Mouse (Mus musculus) embryo, embryonic 11.5 days (tissue): ENCODE measurements around the gene Cyp4f13.
A peak's percentile ranks its signal among the peaks of the same experiment; 100 is the strongest.

Experiments used
- DNase-seq: peaks from one replicate; pipeline ENCODE4 v3.0.0-alpha.2; 2012; ENCODE audit warnings: low read depth, low spot score

Gene Cyp4f13

GRCm38 (mm10) chr17:32905239-32905638, 42.0 kb downstream of the Cyp4f13 start:
- no peak for DNase-seq

- no peak for DNase-seq
Measured at GRCm38 (mm10) chr17:32904414-32904813, 42.8 kb downstream of the Cyp4f13 start.

- DNase-seq, result no peak
Measured at GRCm38 (mm10) chr17:32901751-32902525, 45.3 kb downstream of the Cyp4f13 start.

- DNase-seq, result no peak
Measured at GRCm38 (mm10) chr17:32895421-32895820, 51.8 kb downstream of the Cyp4f13 start.

- DNase-seq, result no peak
Measured at GRCm38 (mm10) chr17:32893901-32894300, 53.3 kb downstream of the Cyp4f13 start.

GRCm38 (mm10) chr17:32891239-32892180, 55.7 kb downstream of the Cyp4f13 start, which contains the start of gene Zfp870:
TSS of gene Zfp870 (minus strand) at chr17:32891642.
- peak; percentile 84 for DNase-seq

- DNase-seq, result no peak
Measured at GRCm38 (mm10) chr17:32890852-32891238, 56.4 kb downstream of the Cyp4f13 start.

- DNase-seq, result no peak
Measured at GRCm38 (mm10) chr17:32889611-32890010, 57.6 kb downstream of the Cyp4f13 start.

- DNase-seq, result no peak
Measured at GRCm38 (mm10) chr17:32880320-32881218, 66.6 kb downstream of the Cyp4f13 start.

GRCm38 (mm10) chr17:32878773-32879172, 68.4 kb downstream of the Cyp4f13 start:
- no peak for DNase-seq

- peak; percentile 16 for DNase-seq
Measured at GRCm38 (mm10) chr17:32877471-32878171, 69.6 kb downstream of the Cyp4f13 start.
